Mouse (Mus musculus) E14TG2a.4 (cell line): Measurements from ENCODE around the gene Gys1.

Experiments used
- H3K27me3 ChIP-seq: 2 replicates; pipeline ENCODE4 v1.6.1; 2014; ENCODE audit warnings: low read length, control low read depth; ENCODE audit not compliant: insufficient read depth
- H3K36me3 ChIP-seq: 2 replicates; pipeline ENCODE4 v1.6.1; 2014; ENCODE audit warnings: low read length, control low read depth; ENCODE audit not compliant: insufficient read depth
- H3K4me1 ChIP-seq: replicated peaks from 2 replicates; pipeline ENCODE4 v1.6.1; 2014; ENCODE audit warnings: low read depth, low read length, control low read depth
- H3K4me3 ChIP-seq: replicated peaks from 2 replicates; pipeline ENCODE4 v1.5.1; 2014; ENCODE audit warnings: mild to moderate bottlenecking, low read length
- H3K9me3 ChIP-seq: 2 replicates; pipeline ENCODE4 v1.6.1; 2014; ENCODE audit warnings: low read length, control low read depth
- CTCF ChIP-seq: conservative IDR thresholded peaks from 2 replicates; pipeline ENCODE4 v1.5.1; 2014; ENCODE audit warnings: low read length
- NANOG ChIP-seq: IDR thresholded peaks from 2 replicates; pipeline ENCODE4 v1.6.1; 2014; ENCODE audit warnings: borderline replicate concordance, low read length, mixed read lengths
- POU5F1 ChIP-seq: IDR thresholded peaks from 2 replicates; pipeline ENCODE4 v1.6.1; 2014; ENCODE audit warnings: low read length, borderline replicate concordance

Gene Gys1

GRCm38 (mm10) chr7:45405091-45406075 is 29.3 kb upstream of the Gys1 start, which contains the start of gene Kcna7:
TSS of gene Kcna7 (plus strand) at chr7:45405653.
- H3K36me3 ChIP-seq, result no peaks in the 10 kb centered on the region
- H3K9me3 ChIP-seq, result no peaks in the 10 kb centered on the region
- TF ChIP-seq POU5F1 (no peak), CTCF (peak; percentile 81)
- peaks cover 52% of the 10 kb centered on the region for H3K4me1 ChIP-seq
- H3K4me3 ChIP-seq, result peak within 1 kb of the TSS; percentile 79
- H3K27me3 ChIP-seq, result peaks cover 52% of the 10 kb centered on the region

- H3K9me3 ChIP-seq, result no peaks in the 10 kb centered on the region
- peaks cover 63% of the 10 kb centered on the region for H3K27me3 ChIP-seq
Observed at GRCm38 (mm10) chr7:45406157-45407156, 28.2 kb upstream of the Gys1 start.

GRCm38 (mm10) chr7:45407836-45408235 is 26.8 kb upstream of the Gys1 start:
- peaks cover 73% of the 10 kb centered on the region for H3K27me3 ChIP-seq
- TF ChIP-seq POU5F1, result no peak
- no peak for TF ChIP-seq CTCF
- TF ChIP-seq NANOG, result no peak
- peaks cover 47% of the 10 kb centered on the region for H3K4me1 ChIP-seq
- H3K36me3 ChIP-seq, result no peaks in the 10 kb centered on the region
- no peaks in the 10 kb centered on the region for H3K9me3 ChIP-seq
- 0 out of 2 replicates have a peak overlapping the region, but pooled peaks have one; percentile 79 for H3K4me3 ChIP-seq

More at GRCm38 (mm10) chr7:45406157-45407156, 28.2 kb upstream of the Gys1 start:
- Histone ChIP-seq H3K4me3 (peak overlapping the region; percentile 79), H3K36me3 (no peaks in the 10 kb centered on the region), H3K4me1 (peaks cover 47% of the 10 kb centered on the region)
- TF ChIP-seq NANOG, result no peak
- no peak for TF ChIP-seq CTCF
- no peak for TF ChIP-seq POU5F1

- Histone ChIP-seq H3K9me3 (no peaks in the 10 kb centered on the region), H3K4me1 (peaks cover 51% of the 10 kb centered on the region), H3K36me3 (no peaks in the 10 kb centered on the region), H3K4me3 (no peak overlapping the region), H3K27me3 (peaks cover 78% of the 10 kb centered on the region)
- TF ChIP-seq CTCF (no peak), NANOG (no peak), POU5F1 (no peak)
Observed at GRCm38 (mm10) chr7:45408351-45408750, 26.3 kb upstream of the Gys1 start.

DNA sequence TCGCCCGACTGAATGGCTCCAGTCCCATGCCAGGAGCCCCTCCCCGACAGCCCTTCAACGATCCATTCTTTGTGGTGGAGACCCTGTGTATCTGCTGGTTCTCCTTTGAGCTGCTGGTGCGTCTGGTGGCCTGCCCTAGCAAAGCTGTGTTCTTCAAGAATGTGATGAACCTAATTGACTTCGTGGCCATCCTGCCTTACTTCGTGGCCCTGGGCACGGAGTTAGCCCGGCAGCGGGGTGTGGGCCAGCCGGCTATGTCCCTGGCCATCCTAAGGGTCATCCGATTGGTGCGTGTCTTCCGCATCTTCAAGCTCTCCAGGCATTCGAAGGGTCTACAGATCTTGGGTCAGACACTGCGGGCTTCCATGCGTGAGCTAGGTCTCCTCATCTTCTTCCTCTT is 25.7 kb upstream of the Gys1 start:
- H3K4me3 ChIP-seq, result no peak overlapping the region
- TF ChIP-seq CTCF (no peak), NANOG (no peak), POU5F1 (no peak)
- H3K9me3 ChIP-seq, result no peaks in the 10 kb centered on the region
- H3K4me1 ChIP-seq, result peaks cover 52% of the 10 kb centered on the region
- peaks cover 78% of the 10 kb centered on the region for H3K27me3 ChIP-seq
- H3K36me3 ChIP-seq, result no peaks in the 10 kb centered on the region

DNA sequence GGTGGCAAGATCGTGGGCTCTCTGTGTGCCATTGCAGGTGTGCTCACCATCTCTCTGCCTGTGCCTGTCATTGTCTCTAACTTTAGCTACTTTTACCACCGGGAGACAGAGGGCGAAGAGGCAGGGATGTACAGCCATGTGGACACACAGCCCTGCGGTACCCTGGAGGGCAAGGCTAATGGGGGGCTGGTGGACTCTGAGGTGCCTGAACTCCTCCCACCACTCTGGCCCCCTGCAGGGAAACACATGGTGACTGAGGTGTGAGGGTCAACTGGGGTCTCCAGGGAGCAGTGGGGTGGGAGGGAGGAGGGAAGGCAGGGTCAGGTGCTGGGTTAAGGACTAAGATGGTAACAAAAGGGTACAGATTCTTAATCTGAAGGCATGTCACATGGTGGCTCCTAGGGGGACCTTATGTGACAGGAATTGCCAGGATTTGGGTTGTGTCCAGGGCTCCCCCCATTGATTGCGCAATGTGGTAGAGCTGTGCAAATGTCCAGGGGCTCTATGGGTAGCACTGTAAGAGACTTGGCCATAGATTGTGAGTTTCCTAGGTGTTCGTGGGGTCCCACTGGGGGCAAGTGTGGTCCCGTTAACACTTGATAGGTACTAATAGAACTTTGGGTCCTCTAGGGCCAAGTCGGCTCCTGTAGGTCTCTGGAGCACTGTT is 25.0 kb upstream of the Gys1 start:
- H3K4me1 ChIP-seq, result peaks cover 59% of the 10 kb centered on the region
- H3K4me3 ChIP-seq, result no peak overlapping the region
- no peaks in the 10 kb centered on the region for H3K36me3 ChIP-seq
- H3K27me3 ChIP-seq, result peaks cover 84% of the 10 kb centered on the region
- TF ChIP-seq CTCF (no peak), POU5F1 (no peak), NANOG (no peak)
- H3K9me3 ChIP-seq, result no peaks in the 10 kb centered on the region

DNA sequence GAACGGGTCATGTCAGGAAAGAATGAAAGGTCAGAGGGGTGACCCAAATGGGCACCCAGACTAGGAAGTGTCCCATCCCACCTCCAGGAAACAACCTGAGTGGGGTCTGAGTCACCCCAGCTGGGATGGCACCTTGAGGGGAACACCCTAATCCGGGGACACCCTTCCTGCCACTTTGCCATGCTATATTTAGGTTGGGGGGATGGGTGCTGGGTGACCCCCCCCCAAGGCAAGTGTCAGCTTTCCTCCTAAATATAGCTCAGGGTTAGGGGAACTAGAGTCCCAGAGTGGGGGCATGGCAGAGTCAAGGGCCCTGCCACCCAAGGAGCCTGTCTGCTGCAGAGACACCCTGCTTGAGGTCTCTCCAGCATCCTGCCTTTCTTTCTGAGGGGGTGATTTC is 22.2 kb upstream of the Gys1 start:
- Histone ChIP-seq H3K4me3 (no peak overlapping the region), H3K4me1 (peaks cover 65% of the 10 kb centered on the region)
- TF ChIP-seq NANOG (no peak), POU5F1 (no peak), CTCF (no peak)

More for the DNA sequence above, 22.2 kb upstream of the Gys1 start:
- Histone ChIP-seq H3K27me3 (peaks cover 85% of the 10 kb centered on the region), H3K36me3 (no peaks in the 10 kb centered on the region), H3K9me3 (no peaks in the 10 kb centered on the region)
